Mouse (Mus musculus) heart, postnatal 10 days (tissue): ENCODE measurements around the gene Dusp11. TPM values are rescaled to one million over a fixed set of nuclear protein-coding genes. Genes with fewer than 3 reads are reported as not detected.
A peak's percentile ranks its signal among the peaks of the same experiment; 100 is the strongest.
"Not testable (repeated sequence)": the region's sequence is repeated elsewhere in the genome, so short reads cannot be mapped to it uniquely, and the experiment has no call there.

Experiments used
- DNase-seq, 2 experiments: peaks; one replicate each; pipeline ENCODE4 v3.0.0; 2021
- intact Hi-C: fragments of 180-260 bp; cut with DNase I; formaldehyde crosslinking; loops from one replicate; pipeline ENCODE4 v1.15.1; 2025
- total RNA-seq, 2 experiments: library from RNA; stranded (reverse); gene quantifications; 2 replicates each; pipeline ENCODE4 v1.2.3; 2021

The Dusp11 gene
- total RNA-seq: 10 to 100 TPM; 56.9 to 64.3 TPM

DNA sequence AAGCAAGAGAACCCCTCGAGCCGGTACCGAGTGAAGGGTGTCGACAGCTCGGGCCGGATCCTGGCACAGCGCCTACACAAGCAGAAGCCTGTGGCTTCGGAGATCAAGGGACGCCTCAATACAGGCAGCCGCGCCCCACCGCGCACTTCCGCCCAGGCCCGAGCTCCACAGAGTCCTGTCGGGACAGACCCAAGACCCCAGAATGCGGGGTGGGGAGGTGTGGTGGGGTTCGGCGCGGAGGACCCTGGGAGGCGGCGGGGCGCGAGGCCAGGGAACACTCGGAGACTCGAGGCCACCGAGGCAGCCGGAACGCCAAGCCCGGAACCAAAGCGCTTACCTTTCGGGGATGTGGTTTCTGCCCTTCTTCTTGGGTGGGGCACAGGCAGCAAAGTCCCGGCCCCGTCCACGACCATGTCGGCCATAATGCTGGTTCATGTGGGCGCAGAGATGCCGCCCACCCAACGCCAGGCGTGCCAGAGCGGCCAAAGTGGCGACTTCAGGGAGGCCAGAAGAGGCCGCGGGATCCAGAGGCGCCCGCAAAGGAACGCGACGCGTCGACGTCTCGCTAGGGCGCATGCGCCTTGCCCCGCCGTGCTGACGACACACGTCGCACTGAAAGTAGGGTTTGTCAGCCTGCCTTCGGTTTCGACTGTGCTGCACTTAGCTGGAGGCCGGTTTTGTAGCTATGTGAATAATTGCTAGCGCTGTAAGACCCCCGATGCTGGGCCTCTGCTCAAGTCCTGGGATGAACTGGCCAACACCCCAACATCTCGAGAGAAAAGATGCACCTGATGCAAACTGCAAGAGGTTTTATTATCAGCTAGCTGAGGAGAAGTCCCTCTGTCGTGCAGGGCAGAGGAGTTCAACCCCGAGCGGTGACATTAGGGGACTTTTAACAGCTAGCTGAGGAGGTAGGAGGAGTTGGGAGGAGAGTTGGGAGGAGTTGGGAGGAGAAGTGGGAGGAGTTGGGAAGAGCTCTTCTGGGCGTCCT, at the start of gene Dusp11:
Gene Dusp11 (minus strand): TSS at position 567 of the 991 bp plus-strand sequence.
- intact Hi-C loops: loop anchor here (1.0 to 2.0 kb wide), 2 partner anchors 24 to 47 kb away; partner anchors contain the start of gene Nat8f1
- DNase-seq: peak; percentile 95 to 96

DNA sequence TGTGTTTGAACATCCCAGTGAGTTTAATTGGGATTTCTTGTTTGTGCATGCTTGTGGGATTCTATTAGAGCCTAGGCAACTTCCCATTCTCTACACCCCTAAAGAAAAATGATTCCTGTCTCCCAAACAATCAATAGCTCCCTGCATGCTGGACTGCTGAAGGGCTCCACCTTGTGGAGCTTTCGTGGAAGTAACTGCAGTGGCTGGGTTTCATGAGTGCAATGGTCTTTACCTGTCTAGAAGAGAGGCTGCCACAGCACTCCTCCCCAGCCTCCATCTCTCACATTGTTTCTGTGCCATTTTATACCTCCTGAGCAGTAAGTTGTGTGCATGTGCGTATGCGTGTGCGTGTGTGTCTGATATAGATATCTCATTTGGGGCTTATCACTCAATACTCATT, 48.5 kb upstream of the Dusp11 start:
- intact Hi-C loops: loop anchor here (2.0 to 5.0 kb wide), 4 partner anchors 43 to 173 kb away; partner anchors contain the start of gene Nat8f1
- DNase-seq: peak; percentile 62 to 65

DNA sequence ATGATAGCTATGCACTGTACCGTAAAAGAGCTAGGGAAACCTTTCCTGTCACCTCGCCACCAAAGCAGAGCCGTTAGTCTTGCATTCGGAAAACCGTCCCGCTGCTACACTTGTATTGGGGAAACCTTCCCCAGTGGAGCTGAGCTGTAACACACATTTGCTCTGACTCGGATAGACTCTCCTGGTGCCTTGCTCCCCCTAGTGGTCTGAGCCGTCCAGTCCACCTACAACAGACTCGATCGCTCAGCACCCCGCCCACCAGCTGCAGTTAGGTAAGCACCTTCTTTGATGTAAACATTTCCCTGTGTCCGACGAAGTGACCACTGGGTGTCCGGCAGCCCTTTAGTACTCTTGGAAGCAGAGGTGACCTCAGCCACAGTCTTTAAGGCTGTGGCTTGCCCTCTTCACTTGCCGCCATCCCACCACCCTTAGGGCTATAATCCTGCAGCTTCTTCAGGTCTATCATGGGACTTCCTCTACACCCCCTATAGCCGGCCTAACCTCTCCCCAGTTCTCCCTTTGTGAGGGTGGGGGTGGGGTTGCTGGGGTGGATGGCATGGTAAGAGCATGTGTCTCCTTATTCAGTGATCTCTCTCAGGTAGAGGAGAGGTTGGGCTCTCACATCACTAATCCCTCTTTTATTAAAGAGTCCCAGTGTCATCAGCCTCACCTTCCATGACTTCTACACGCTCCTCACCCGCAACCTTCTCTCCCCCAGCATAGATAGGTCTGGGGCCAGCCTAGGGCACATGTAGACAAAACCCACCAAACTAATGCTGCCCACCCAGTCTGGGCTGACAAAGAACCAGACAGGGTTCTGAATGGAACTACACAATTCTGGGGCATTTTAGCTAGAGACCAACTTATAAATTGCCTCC, 43.0 kb upstream of the Dusp11 start:
- peak; percentile 75 to 83 for DNase-seq
- intact Hi-C loops: loop anchor here (5.0 kb wide), 3 partner anchors 37 to 167 kb away; partner anchors contain the start of gene Nat8f1

DNA sequence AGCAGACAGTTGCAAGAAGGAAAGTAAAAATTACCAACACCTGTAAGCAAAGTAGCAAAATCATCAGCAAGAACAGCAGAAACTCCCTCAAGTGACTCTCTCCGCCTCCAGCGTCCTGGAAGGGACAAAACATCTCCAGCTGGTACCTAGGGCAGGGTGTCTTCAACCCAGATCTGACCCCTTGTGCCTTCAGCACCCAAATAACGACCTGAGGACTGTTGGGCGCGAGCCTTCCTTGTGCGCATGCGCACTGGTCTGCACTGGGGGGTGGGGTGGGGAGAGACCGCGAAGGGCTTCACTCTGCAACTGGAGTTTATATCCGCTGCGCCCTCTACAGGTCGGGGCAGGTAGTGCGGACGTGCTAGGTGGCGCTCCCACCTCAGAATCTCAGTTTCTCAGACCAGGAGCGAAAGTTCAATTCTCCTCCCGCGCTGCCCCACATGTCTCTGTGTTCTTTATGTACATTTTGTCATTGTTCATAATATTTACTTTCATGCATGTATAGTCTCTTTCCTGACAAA, 42.0 kb upstream of the Dusp11 start:
- intact Hi-C loops: no loop called here
- DNase-seq: peak; percentile 8 to 13

DNA sequence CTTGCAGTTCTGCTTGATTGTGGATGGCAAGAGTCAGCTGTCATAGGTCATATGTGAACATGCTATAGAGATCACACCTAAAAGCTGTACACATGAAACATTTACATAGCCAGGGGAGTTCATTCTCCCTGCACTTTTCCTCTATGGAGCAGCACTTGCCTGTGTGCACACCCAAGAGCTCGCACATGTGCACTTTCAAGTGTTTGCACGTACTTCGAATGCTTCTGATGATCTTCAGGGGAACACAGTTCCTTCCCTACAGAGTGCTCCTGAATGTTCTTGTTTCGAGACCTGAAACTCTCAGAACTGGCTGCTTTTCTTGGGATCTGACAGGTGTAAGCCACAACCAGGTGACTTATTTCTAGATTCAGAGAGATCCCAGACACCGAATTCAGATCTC, 29.3 kb upstream of the Dusp11 start:
- intact Hi-C loops, DNase-seq: not testable (repeated sequence)

DNA sequence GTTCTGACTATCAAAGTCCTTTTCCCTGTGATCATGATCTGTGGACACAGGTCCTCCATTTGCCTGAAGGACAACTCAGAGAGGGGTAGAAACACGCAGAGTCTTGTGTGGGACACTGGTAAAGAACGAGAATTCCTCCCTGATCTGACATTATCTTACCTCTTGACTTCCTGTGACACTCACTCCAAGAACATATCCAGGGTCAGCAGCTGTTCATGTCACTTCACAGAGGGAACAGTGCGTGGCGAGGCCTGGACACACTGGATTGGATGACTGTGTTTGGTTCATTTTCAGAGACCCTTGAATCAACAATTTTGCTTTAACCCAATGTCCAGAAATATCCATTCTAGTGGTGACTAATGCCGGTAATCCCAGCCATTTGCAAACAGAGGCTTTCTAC, 28.1 kb upstream of the Dusp11 start:
- not testable (repeated sequence) for DNase-seq

DNA sequence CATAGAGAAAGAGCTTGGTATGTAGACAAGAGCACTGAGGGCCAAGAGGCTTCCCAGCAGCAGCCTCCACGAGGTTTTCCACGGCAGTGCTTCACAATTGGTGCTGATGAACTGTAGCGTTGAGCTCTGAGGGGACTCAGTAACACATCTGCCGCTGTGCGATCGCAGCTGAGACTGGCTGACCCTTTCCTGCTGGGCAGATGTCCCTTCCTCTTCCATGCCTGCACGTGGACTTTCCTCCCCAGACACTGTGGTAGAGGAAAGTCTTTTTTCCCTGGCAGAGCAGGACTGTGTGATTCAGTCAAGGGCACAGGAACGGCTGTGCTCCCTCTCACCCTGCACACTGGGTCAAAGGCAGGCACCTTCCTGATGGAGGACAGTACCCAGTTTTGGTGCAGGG, 22.9 kb upstream of the Dusp11 start:
- DNase-seq: no peak
- intact Hi-C loops: no loop called here

More for the DNA sequence above, 28.1 kb upstream of the Dusp11 start:
- intact Hi-C loops: not testable (repeated sequence)

DNA sequence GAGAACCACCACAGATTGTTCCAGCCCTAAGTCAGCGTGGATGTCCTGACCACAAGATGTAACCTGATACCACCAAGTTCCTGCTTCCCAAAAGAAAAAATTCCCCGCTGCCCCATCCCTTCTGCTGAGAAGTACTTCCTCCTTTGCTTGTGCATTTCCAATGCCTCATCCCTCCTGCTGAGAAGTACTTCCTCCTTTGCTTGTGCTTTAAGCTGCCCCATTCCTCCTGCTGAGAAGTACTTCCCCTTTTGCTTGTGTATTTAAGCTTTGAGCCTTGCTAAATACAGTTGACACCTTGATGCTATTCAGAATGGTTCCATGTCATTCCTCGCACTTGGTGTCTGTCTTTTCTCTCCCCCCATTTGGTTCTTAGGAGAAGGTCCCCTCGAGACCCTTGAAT, 17.3 kb upstream of the Dusp11 start:
- intact Hi-C loops, DNase-seq: not testable (repeated sequence)

DNA sequence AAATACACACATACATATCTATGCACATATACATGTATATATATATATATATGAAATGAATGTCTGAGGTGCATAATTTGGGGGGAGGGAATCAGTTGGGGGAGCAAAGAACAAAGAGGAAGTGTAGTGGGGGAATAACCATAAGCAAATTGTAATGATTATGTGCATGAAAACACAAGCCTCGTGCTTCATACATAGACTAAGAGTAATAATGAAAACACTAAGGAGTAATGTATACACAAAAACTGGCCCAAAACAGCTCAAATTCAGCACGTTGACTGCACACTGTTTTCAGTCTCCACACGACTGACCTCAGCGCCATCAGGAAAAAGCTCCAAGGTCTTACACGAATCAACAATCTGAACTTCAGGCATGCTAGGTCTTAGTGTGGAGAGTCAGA, 14.8 kb upstream of the Dusp11 start:
- DNase-seq: no peak
- intact Hi-C loops: no loop called here

DNA sequence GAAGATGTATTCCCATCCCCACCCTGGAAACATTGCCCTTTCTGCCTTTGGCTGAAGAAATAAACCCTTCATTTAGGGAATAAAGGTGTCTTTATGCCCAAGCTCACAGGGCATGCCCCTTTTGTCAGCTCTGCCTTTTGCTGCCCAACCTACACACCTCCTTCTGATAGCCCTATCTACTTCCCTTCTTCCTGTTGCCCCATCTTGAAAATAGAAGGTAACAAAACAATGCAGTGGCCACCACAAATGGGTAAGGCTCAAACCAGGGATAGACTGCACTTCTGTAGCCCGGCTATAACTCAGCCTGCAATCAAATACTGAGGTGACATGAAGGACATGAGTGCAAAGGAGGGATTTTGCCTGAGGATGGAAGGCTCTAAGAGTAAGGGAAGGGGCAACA, 14.3 kb upstream of the Dusp11 start:
- DNase-seq: no peak
- intact Hi-C loops: no loop called here

DNA sequence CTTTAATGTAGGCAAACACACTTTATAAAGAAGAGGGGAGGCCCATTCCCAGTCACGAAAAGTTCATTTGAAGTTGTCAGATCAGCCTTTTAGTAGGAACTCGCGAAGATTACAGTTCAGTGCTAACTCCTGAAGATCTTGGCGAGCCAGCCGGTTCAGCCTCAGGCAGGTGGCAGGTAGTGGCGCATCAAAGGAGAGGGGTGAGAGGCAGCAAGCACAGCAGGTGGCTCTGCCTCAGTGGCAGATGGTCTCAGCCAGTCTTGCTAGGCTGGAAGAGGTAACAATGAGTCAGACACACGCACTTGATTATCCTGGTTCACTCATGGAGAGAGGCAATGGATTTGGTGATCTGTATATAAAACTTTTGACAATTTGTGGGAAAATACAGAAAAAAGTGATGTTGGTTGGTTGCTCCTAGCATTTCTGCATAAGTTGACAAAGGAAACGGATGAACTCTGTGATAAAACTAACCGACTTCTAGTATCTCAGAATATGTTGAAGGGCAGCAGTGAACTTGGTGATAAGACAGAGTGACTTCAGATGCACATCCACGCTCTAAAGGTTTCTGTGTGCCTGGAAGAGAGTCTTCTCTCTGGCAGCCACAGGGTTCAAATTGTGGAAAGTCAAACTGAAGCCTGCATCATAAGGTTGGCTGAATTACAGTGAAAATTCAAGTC, 13.6 kb upstream of the Dusp11 start:
- intact Hi-C loops: no loop called here
- DNase-seq: no peak

DNA sequence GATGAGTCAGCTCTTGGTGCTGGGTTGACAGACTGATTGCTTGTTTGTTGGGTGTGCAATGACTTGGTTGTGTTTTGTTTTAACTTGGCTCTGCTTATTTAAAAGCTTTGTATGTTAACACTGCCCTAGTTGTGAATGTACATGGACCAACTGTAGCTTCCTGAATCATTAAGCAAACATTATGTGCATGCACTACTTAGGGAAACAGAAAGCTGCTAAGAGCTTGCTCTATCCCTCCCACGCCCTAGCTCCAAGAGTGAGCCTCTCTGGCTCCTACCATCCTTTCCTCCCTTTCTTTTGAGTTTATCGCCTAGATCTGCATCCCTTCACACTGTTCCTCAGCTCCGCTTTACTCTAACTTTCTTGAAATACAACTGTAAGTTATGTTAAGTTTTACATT, 11.9 kb upstream of the Dusp11 start:
- intact Hi-C loops: no loop called here

DNA sequence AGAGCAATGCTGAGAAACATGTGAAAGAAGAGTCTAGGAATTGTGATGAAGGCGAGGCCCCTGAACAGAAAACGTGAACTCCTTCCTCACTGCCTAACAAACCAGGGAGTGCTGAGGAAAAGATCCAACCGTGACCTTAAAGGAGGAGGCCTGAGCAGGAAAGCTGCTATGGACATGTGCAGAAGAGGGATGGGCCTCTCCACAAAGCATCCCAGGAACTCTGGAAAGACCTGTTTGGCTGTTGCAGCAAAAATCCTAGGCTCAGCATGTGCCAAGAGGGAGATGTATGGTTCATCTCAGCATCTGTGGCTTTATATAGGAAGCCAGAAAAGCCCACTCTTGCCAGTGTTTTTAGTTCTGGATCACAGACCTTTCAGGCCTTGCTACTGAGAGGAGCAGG, 11.2 kb upstream of the Dusp11 start:
- intact Hi-C loops: no loop called here
- DNase-seq: no peak

More for the DNA sequence above, 11.9 kb upstream of the Dusp11 start:
- DNase-seq: no peak

DNA sequence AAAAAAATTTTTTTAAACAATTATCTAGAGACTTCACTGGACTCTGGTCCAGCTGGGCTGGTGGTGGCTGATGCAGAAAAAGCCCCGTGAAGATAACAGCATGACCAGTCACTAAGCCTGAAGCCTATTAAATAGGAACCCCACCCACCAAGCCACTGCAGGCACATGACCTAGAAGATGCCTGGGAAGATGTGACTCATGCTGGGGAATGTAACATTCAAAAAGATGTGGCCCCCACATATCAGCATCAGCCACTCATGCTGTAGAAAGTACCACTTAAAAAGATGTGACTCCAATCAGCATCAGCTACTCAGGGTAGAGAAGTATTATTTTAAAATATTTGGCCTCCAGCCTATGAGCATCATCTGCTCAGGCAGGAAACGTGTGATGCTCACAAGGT, 8.4 kb upstream of the Dusp11 start:
- intact Hi-C loops: loop anchor here (5.0 kb wide), 1 partner anchor 37 kb away; no protein-coding TSS in a partner anchor
- no peak for DNase-seq

DNA sequence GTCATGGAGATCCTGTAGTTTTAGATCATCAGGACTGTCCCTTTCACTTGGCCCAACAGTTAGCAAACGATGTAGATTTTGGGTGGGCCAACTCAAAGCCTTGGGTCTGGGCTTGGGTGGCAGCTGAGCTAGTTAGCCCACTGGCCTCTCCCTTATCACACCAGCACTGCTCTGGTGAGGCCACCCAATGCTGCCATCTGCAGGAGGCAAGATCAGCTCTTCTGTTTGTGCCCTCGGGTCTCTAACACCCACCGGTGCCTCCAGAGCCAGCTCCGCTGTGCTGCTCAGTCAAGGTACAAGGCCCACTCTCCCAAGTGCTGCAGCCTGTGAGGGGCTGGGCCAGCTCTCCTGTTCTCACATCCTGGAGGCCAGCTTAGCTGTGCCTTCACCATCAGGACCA, 5.2 kb upstream of the Dusp11 start:
- intact Hi-C loops: loop anchor here (5.0 kb wide), 1 partner anchor 41 kb away; no protein-coding TSS in a partner anchor
- DNase-seq: no peak

DNA sequence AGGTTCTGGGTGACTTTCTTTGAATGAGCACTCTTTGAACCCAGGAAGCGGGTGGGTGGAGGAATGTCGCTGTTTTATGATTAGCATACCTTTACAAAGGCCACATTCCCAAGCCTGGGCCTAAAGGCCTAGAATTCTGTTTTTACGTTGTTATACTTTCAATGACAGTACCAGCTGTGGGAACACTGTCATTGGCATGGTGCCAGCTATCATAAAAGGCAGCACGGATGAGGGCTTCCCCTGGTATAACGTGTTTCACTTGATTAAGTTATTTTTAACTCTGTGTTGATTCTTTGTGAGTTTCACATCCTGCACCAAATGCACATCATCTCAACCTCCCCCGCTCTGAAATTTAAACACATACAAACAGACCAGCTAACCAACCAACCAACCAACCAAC, 4.6 kb upstream of the Dusp11 start:
- intact Hi-C loops: loop anchor here (5.0 kb wide), 1 partner anchor 41 kb away; no protein-coding TSS in a partner anchor
- DNase-seq: peak; percentile 27 to 57

DNA sequence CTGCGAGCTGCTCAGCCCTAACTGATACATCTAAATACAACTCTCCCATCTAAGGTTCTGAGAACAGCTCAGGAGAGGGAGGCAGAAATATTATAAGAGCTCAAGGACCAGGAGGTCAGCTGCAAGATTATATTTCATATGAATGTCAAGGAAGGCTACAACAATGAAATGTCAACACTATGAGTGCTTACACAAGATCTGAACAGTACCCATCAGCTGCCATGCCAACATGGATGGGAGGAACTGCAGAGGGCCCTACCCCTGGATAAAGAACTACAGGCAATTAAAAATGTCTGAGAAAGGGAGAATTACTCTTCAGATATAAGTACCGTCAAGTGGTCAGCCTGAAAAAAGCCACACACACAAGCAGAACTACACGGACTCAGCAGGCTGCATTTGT, 3.9 kb downstream of the Dusp11 start:
- intact Hi-C loops: no loop called here
- DNase-seq: no peak

DNA sequence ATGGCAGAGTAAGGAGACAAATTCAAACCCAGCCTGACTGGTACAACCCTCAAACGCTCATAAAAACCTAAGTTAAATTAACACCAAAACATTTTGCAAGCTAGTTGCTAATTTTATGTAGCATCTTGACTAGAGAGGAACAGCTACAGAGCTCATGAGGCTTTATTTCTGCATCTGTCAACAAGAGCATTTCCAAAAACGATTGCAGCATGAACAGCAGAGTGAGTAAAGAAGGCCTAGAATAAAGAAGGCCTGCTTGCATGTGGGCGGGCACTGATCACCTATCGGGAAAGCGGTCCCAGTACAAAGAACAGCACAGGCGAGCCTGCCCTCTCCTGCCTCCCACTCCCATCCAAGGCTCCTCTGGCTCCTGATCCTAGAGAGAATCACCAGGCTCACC, 12.9 kb downstream of the Dusp11 start:
- no peak for DNase-seq
- intact Hi-C loops: no loop called here

DNA sequence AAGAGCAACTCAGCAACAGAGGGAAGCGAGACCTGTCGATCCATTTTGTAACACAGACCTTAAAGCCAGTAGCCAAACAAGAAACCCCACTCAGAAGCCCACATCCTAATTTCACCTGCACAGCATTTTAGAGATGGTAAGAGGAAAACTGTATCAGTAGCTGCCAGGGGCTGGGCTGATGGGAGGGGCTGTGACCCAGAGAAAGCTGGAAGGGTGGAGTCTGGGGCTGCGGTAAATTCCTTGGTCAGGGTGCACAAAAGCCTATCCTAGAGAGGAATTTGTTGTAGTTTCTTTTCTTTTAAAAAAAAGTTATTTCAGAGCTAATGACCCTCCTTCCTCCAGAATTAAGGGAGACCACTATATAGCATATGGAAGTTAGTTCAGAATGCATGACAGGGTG, 19.0 kb downstream of the Dusp11 start:
- no peak for DNase-seq
- intact Hi-C loops: no loop called here

DNA sequence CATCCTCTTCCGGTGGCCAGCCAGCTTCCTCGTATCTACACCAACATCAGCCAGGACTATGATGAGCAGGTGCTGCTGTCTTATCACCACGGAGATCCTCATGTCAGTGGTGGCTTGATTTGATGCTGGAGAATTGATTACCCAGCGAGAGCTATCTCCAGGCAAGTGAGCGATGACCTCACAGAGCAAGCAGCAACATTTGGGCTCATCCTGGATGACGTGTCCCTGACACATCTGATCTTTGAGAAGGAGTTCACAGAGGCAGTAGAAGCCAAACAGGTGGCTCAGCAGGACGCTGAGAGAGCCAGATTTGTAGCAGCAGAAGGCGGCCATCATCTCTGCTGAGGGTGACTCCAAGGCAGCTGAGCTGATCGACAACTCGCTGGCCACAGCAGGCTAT, 22.8 kb downstream of the Dusp11 start:
- intact Hi-C loops: loop anchor here (10.0 kb wide), 1 partner anchor 426 kb away; the partner anchor contains the start of gene Fam136a
- no peak for DNase-seq
